Mouse (Mus musculus): ENCODE results near the gene Smoc1.

Gene Smoc1

GRCm38 (mm10) chr12:81123793-81124192, 97.2 kb downstream of the Smoc1 start:
- in situ Hi-C loops (cut with MboI, MseI) = no loop called here

DNA sequence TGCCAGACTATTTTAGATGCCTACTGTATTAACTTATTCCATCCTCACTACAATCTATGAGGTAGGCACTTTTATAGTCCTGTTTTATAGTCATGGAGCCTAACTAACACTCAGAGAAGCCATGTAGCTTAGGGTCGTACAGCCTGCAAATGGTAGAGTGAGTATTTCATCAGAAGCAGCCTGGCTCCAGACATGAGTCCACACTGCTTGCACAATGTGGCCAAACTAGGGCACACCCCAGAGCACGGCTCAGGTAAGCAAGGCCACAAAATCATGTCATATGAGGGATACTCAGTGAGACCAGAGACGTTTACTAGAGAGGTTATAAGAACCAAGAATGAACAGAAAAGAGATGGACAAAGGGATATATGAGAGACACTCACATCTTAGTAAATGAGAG, 100.2 kb downstream of the Smoc1 start:
- in situ Hi-C loops (cut with MboI, MseI) = no loop called here

DNA sequence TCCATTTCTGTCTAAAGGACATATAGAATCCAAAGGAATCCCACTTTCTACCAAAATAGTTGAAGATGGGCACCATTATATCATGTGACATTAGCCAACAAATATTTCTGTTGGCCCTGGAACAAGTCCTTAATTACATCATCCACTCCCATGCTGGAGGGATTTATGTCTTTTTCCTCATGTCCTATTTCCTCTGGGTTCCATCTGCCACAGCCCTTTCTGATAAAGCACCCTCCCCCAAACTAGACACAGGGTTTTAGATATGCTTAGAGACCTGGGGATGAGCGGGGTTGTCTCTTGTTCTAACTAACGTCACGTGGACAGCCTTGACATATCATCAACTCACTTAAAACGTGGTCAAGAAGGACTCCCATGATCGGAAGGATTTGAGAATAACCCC, 102.1 kb downstream of the Smoc1 start:
- in situ Hi-C loops (cut with MboI, MseI) = no loop called here

GRCm38 (mm10) chr12:81130692-81131091, 104.1 kb downstream of the Smoc1 start:
- in situ Hi-C loops (cut with MboI, MseI) = no loop called here

GRCm38 (mm10) chr12:81131114-81131513, 104.5 kb downstream of the Smoc1 start:
- in situ Hi-C loops (cut with MboI, MseI) = no loop called here

- in situ Hi-C loops (cut with MboI, MseI) = no loop called here
Measured at GRCm38 (mm10) chr12:81133055-81133665, 106.6 kb downstream of the Smoc1 start.

- in situ Hi-C loops (cut with MboI, MseI) = no loop called here
Measured at GRCm38 (mm10) chr12:81138217-81138616, 111.6 kb downstream of the Smoc1 start.

- in situ Hi-C loops (cut with MboI, MseI) = no loop called here
Measured at GRCm38 (mm10) chr12:81139463-81139862, 112.9 kb downstream of the Smoc1 start.

DNA sequence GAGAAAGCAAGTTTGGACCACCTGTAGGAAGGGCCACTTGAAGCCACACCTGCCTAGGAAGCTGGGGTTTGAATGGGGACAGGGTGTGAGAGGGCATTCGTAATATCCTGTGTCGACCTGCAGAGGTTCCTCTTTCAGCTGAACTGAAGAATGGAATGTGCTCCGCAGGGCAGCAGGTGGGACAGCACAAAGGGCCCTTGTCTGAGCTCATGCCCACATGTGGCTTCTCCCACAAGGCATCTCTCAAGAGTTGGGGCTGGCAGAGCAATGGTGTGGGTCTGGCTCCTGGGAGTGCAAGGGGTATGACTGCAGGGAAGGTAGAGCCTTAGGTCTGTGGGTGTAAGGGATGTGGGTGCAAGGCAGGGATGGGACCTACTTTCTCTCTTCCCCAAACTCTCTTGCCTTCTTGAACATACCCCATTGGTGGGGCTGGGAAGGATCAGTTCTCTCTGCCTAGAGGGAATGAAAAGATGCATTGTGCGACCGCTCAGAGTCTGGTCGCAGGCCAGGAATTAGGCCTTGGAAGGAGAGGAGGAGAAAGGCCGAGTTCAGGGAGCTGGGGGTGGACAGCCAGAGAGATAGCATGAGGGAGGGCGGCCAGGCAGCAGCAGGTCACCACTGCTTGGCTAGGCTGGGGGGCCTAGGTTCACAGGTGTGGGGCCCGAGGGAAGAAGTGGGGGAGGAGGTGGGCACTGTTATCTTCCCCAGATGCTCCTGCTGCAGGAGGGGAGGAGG, 114.2 kb downstream of the Smoc1 start:
- in situ Hi-C loops (cut with MboI, MseI) = no loop called here

GRCm38 (mm10) chr12:81141329-81141711, 114.7 kb downstream of the Smoc1 start:
- in situ Hi-C loops (cut with MboI, MseI) = no loop called here

GRCm38 (mm10) chr12:81142231-81142630, 115.6 kb downstream of the Smoc1 start:
- in situ Hi-C loops (cut with MboI, MseI) = no loop called here

GRCm38 (mm10) chr12:81144201-81144600, 117.6 kb downstream of the Smoc1 start:
- in situ Hi-C loops (cut with MboI, MseI) = no loop called here

- in situ Hi-C loops (cut with MboI, MseI) = no loop called here
Measured at GRCm38 (mm10) chr12:81146417-81147180, 120.0 kb downstream of the Smoc1 start.

DNA sequence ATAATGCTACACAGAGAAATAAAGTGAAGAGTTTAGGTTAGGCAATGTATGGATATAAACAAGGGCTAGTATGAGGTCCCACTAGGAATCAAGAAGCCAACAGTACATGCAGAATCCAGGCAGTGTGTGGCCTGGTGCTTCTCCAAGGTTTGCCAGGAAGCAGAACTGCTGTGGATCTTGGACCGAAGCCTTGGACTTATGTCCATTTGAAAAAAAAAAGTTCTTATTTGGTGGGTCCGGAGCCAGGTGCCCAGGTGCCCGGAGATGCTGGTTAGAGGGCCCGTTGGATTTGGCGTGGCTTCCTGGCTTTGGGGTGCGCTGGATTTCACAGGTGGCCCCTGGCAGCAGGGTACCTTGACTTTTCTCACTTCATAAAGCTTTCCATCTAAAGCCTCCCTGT, 121.3 kb downstream of the Smoc1 start:
- in situ Hi-C loops (cut with MboI, MseI) = no loop called here

DNA sequence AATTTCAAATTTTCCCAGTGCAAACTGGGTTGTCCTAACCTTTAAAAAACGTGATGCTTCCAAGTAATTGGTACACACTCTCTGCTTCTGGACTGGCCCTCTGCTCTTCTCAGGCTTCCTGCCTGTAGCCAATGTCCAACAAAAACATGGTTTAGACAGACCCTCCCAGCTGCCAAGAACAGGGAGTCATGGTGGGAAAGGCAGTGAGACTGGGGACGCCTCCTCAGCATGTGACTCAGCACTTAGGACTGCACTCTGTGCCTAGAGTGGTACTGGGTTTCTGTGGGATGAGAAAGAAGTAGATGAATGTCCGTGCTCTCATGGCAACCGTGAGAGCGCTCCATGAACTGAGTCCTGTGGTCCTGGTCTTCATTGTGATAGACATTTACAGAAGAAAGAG, 124.3 kb downstream of the Smoc1 start:
- in situ Hi-C loops (cut with MboI, MseI) = no loop called here

GRCm38 (mm10) chr12:81152082-81152481, 125.5 kb downstream of the Smoc1 start:
- in situ Hi-C loops (cut with MboI, MseI) = no loop called here

- in situ Hi-C loops (cut with MboI, MseI) = no loop called here
Measured at GRCm38 (mm10) chr12:81155675-81156074, 129.1 kb downstream of the Smoc1 start.

DNA sequence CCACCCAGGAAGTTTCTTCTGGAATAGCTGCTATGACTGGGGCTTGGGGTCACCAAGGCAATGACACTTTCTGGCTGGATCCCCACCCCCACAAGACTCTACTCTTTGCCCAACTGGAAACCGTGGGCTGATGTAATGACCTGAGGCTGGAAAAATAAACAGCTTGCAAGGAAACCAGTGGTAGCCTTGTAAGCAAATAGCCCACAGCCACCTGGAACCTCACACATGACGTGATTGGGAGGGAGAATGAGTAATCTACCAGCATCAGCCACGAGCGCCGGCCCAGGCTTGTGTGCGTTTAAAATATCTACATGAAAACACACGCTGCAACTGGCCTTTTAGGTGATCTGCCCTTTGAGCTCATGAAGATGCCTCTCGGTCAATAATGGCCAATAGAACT, 130.2 kb downstream of the Smoc1 start:
- in situ Hi-C loops (cut with MboI, MseI) = no loop called here

GRCm38 (mm10) chr12:81159947-81160346, 133.3 kb downstream of the Smoc1 start:
- in situ Hi-C loops (cut with MboI, MseI) = no loop called here

- in situ Hi-C loops (cut with MboI, MseI) = no loop called here
Measured at GRCm38 (mm10) chr12:81160425-81160824, 133.8 kb downstream of the Smoc1 start.

- in situ Hi-C loops (cut with MboI, MseI) = no loop called here
Measured at GRCm38 (mm10) chr12:81160831-81161230, 134.2 kb downstream of the Smoc1 start.

GRCm38 (mm10) chr12:81161282-81161681, 134.7 kb downstream of the Smoc1 start:
- in situ Hi-C loops (cut with MboI, MseI) = no loop called here

DNA sequence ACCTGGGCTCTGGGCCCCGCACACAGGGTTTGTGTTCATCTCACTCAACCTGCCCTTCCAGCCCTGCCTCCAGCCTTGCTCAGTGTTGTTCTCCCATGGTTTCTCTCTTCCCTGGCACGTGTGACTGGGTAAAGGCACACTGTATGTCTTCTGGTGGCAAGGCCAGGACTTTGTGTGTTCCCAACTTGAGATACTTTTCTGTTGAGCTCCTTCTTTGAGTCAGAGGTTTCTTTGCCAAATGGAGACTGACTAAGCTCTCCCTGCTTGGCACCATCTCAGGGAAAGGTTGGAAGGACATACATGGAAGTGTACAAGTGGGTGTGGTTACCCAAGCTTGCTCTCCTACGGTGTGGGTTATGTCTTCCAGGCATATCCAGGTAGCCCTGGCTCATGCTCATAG, 136.5 kb downstream of the Smoc1 start:
- in situ Hi-C loops (cut with MboI, MseI) = no loop called here
